Mouse (Mus musculus): ENCODE data around the gene Atp8a1.
"Not testable (repeated sequence)": the region's sequence is repeated elsewhere in the genome, so short reads cannot be mapped to it uniquely, and the experiment has no call there.

The Atp8a1 gene

DNA sequence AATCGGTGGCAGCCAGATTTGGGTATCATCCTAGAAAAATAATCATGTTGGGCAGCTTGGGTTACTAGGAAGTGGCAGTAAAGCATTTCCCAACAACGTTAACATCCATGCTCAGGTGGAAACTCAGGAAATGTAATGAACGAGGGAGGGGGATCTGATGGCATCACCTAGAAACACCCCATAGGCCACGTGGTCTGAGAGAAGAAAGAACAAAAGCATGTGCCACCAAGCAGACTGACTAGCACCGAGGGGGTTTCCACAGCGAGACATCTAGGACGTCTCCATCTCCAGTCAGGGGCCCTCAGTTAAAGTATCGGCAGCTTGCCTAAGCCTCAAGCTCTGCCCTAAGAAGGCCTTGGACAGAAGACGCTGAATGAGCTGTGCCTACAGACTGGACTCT is 21.0 kb downstream of the Atp8a1 start:
- no peak for DNase-seq

DNA sequence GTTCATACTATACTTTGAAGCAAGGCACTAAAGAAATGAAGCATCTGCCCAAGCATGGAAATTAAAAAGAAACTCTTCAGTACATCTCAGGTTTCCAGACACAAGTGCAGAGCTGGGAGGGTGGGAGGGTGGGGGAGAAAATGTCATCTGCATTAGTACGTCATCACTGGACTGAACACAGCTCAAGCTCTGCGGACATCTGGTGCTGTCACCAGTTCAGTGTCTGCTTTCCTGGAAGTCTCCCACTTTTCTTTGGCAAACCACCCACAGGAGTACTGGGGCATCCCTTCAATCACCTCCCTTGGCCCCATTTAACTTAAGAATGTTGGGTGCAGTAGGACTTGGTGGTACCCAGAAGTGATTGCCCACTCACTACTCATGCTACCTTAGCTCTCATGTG is 22.6 kb downstream of the Atp8a1 start:
- no peak for DNase-seq

DNA sequence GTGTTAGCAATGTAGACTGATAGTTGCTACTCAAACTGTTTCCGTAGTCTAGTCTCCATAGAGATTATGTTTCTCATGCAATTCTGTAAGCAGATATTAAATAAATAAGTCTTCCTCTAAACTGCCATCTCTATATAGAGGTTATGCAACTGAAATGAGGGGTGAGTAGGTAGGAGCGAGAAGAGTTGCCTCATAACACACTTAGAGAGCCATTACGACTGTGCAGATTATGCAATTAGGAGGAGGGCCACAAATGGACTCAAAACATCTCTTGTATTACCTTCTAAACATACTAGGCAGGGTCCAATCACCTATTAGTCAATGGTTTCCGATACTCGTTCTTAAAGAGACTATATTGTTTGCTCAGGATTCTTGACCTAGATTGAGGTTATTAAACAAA is 23.5 kb downstream of the Atp8a1 start:
- peak; percentile 39 to 81 for DNase-seq

DNA sequence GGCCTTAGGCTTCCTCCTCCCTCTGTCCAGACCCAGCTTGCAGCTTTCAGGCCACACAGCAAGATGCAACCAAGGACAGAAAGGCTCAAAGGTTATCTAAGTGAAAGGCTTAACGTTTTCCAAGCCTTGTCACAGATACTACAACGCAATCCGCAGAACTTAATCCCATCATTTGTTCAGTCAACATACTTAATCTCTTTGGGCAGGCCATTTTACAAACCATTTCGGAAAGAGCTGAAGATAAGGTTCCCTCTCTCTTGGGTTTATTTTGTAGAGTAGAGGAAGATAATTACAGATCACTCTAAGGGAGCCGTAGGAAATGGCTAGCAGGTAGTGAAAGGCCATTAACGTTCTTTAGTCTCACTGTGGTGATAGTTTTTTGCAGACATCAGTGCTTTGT is 24.6 kb downstream of the Atp8a1 start:
- no peak for DNase-seq

DNA sequence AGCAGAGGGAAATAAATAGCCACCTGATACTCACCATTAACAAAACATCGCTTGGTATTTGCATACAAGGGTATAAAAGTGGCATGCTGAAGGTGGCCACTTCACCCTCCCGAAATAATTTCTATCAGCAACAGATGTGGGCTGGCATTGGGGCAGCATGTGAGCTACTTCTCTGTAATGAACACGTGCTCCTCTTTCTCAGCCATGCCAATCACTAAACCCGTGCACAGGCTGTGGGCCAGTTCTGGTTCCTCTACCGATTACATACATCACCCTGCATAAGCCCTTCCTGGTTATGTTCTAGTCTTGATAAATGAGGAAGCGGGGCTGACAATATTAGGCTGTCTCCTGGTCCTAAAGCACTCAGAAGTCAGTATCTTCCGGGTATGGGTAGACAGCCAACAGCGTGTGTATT is 25.2 kb downstream of the Atp8a1 start:
- DNase-seq: peak; percentile 58 to 69

DNA sequence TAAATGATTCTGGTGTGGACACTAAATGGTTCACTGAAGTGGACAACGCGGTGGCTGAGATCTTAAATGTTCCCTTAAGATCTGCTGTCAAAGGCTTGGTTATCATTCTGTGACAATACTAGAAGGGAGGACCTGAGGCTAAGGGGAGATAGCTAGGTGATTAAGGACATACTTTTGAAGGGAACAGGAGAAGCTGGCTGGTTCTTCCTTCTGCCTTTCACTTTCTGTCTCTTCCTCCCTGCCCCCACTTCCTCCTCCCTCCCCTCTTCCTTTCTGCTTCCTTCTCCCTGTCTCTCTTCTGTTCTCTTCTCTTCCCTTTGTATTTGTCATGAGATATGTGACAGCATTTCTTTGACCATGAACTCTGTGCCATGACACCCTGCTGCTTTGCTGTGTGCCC is 26.0 kb downstream of the Atp8a1 start:
- no peak for DNase-seq

DNA sequence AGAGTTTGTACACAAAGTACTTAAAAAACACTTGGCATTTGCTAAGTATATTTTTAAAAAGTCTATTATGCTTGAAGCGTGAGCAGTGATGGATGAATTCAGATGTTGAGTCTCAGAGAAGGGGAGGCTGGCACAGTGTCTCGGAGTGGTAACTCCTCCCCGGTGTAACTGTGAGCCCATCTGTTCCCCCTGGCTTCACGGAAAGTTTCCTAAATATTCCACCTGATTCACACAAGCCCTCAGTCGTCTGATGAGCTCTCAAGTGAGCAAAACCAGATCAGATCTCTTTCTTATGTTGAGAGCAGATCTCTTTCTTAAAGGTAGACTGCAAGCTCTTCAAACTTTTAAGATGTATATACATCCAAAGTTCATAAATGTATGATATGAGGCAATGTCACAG is 27.8 kb downstream of the Atp8a1 start:
- DNase-seq: no peak

DNA sequence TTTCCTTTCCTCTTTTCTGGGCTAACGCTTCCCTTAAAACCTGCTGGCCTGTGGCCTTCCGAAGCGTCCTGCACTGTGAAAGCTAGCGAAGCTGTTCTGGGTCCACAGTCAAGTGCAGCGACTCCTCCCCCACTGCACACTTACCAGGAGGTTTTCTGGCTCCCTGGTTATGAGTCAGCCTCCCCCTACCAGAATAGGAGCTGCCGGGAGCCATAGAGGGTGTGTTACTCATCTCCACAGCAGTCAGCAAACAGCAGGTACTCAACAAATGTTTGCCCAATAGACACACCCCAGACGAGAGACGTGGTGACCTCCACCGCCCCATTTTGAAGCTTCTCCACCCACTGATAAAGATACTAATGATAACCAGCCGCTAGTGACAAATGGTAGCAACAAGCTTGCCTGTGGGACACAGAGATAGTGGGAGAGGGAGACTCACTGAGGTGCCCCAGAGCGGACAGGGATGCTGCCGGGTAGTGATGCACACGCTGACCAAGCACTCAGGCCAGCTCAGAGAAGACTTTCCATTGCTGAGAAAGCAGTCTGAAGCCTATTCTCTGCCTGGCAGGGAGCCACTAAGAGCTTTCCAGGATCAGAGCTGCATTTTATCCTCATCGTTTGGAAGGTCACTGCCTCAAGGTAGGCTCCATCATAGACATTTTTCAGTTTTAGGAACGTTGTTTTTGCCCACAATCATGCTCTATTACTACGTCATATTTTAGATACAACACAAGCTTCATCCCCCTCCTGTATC is 31.5 kb downstream of the Atp8a1 start:
- peak; percentile 51 to 71 for DNase-seq

DNA sequence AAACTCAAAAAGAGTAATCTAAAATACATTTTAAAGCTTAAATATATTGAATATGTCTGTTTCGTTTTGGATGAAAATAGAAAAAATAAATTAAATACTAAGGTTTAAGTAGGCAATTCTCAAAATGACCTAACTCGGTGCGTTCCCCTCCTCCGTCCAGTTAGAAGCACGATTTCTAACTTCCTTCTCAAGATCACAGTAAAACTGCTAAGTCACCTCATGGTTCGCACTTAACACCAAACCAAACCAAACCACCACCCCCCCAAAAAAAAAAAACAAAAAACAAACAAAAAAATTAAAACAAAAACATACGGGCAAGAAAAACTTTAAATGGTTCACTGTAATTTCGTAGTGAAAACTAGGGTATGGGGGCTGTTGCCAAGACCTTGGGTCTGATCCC is 32.2 kb downstream of the Atp8a1 start:
- not testable (repeated sequence) for DNase-seq

DNA sequence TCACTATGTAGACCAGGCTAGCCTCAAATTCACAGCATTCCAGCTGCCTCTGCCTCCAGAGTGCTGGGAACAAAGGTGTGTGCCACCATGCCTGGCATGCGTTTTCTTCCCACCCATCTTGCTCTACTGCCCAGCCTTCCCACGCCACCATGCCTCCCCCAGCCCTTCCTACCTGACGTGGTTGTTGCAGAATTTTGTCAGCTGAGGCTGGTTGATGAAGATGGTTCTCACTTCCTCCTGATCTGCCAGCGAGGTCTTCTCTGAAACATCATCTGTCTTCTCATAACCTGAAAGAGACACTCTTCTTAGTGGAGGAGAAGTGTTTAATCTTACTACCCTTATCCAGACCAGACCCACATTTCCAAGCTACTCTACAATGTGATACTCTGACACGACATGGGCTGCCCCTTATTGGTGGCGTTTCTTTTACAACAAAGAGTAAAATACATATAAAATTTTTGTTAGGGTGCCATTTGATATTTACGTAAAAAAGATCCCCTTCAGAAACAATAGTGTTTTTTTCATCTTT is 32.7 kb downstream of the Atp8a1 start:
- DNase-seq: no peak

DNA sequence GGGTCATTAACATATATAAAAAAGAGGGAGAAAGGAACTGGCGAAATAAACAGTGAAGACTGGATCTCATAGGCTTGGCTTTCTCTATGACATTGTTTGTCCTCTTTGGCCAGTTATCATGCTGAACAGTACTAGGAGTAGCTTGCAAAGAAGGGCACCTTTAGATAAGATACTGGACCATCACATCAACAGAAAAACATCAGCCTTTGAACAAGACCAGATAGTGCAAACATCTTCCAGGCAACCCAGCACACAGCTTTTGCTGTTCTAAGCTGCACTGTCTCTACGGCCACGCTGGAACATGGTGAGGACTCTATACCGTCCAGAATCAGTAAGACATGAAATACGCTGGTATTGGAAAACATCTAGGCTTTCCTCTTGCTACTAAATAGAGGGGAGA is 33.9 kb downstream of the Atp8a1 start:
- no peak for DNase-seq

DNA sequence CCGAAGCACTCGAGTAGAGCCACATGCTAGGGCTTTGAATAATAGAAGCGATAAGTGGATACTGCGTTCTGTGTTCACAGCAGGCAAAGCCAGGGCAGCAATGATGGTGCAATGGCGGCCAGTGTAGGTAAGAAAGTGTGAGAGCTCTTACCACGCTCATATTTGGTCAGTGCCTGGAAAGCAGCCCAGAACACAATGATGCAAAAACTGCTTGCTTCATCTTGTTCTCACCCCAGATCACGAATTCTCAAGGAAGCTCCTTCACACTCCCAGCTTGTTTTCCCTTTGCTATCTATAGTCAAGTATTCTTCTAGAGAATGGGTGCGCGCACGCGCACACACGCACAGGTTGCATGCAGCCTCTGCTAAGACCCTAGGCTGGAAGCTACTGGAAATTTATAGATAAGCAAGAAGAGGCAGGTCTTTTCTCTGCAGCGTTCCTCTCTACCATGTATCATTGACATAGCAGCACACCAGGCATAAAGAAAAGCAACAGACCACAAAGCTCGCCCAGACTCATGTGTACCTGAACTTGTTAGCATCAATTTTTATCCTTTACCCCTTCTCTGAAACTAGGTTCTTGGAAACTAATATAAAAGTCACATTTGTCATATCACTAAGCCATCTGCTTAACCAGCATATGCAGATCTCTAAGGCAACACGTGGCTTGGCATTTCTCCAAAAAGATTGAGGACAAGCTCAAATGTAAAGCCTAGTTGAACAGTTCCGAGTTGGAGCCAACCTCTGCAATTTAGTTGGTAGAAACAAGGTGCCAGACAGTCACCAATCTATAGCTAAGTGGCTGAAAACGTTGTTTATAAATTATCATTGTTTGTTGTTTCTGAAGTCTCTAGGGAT is 44.8 kb downstream of the Atp8a1 start:
- peak; percentile 85 to 88 for DNase-seq

DNA sequence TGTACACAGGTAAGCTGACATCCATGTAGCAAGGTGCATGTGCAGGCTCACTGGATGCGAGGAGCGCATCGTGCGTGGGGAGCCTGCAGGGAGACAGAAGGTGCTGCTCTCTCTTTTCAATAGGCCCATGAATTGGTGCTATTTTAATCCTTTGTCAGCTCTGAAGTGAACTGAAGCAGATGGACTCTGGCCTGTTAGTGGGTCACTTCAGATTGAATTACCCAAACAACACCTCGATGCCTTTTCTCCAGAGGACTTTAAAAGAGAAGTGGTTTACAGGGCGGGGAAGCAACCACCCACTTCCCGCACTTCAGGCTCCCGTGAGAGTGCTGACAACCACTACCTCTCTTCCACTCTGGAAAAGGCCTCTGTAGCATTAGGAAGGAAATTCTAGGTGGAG is 46.4 kb downstream of the Atp8a1 start:
- peak; percentile 49 to 65 for DNase-seq

DNA sequence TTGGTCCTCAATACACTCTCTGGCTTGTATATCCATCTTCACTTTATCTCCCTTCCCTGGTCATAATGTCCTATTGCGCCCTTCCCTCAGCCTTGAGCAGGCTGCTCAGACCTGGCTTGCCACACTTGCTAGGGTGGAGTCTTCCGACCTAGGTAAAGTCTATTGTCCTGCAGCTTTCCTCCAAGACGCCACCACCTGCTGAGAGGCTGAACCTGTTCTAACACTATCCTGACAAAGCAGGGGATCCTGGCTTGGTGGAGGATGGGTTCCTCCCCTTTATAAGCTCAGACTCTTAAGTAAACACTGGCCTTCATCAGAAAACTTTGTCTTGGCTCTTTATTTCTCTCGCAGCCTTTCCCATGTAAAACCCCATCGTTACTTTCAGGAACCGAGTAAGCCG is 47.4 kb downstream of the Atp8a1 start:
- no peak for DNase-seq

DNA sequence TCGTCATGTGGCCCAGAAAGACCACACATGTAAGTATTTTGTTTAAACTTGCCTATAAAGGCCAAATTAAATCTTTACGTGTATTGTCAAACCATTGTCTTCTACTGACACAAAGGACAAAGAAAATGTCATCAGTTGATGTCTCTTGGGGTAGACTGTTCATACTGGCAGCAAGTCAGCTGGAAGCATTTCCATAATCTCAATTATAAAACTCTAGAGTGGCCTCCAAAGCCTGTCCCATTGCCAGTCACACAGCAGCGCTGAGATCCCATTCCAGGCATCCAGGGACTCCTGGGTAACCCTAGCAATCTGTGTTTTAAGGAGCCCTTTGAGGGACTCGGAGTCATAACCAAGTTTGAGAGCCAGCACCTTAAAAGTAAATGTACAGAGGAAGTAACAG is 48.9 kb downstream of the Atp8a1 start:
- no peak for DNase-seq

DNA sequence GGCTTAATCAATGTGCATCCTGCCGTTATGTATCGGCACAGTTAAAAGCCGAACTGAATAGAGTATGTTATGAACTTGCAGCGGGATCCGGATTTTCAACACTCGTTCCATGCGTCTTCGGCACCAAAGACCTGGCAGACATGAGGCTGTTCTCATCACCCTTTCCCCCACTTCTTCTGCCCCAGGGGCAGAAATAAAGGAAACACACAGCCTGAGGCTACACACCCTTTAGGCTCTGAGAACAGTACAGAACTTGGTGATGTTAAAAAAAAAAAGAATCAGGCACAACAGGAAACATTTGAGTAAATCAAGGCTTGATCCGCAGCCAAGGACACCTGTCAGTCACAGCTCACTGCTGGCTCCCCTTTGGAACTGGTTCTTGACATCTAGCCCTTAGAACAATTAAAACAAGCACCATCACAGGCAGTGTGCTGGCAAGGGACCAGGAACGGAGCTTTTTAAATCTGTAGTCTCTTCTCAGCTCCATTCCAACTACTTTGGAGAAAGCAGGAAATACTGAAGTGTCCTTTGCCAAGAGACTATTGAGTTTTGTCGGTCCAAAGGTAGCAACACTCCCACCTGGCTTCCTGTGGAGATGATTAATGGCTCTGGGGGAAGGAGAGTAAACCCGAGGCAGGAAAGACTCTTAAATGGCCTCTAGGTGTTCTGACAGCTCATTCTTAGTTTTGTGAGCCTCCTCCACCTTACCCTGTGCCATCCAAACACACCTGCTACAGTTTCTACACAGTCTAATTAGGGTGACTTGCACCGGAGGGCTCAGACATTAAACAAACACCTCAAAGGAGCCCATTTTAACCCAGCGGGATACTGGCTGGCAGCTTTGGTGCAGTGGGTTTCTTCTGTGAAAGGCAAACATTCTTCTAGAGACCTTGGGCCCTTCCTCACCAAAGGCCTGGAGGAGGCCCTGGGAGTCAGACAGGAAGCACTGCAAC is 50.0 kb downstream of the Atp8a1 start:
- peak; percentile 60 to 78 for DNase-seq

DNA sequence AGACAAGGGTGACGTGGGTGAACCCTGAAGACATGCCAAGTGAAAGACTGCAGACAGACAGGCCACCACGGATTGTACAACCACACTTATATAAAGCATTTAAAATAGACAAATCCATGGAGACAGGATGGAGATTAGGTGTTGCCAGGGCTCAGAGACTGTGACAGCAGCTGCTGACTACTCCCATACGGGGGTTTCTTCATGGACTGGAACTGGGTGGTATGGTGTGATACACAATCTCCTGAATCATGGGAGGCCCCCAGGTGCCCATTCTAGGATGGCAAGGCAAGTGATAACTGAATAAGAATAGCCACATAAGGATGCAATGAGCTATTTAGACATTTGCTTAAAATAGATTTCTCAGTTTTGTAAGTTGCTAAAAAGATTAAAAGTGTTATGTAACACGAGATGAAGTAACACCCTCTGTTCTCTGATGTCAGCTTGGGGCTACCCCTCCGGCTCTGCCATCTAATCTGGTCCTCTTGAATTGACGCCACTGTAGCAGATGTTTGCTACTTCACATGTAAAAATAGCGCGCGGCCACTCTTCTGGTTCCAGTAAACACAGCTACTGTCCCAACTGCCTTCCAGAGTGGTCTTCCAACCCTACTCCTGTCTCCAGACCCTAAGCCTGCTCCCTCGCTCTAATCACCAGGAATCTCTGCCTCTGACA is 53.0 kb downstream of the Atp8a1 start:
- DNase-seq: no peak

DNA sequence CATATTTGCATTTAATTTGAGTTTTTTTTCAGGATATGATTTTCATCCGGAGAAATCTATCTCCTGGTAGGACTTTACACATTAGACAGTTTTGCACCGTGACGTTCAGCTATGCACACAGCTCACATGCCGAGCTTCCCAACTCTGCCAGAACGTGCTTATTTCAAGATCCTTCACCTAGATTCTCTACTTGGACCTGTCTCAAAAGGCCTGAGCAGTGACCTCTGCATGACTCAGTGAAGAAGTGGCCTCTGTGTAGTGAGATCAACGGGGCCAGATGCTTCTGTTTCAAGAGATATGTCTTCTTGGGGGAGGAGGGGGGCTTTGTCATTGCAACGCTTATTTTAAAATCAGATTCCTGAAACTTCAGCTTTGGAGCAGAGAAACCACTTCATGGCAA is 64.5 kb downstream of the Atp8a1 start:
- DNase-seq: peak in 1 of 2 experiments; percentile 24

DNA sequence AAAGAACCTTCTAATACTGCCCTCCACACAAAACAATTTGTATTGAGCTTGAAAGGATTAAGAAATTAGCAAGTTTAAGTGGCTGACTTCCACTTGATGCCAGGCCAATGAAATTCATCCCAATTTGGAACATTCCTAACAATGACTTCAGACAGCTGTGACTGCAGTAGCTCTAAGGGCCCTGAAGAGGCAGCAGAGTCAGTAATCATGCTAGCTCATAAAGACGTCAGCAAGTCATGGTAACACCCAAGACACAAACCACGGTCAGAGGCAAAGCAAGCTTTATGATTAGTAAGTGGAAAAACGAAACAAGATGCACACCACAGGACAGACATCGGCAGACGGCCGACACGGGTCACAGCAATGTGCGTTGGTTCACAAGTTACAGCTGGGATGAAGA is 69.2 kb downstream of the Atp8a1 start:
- peak in 1 of 2 experiments; percentile 51 for DNase-seq

DNA sequence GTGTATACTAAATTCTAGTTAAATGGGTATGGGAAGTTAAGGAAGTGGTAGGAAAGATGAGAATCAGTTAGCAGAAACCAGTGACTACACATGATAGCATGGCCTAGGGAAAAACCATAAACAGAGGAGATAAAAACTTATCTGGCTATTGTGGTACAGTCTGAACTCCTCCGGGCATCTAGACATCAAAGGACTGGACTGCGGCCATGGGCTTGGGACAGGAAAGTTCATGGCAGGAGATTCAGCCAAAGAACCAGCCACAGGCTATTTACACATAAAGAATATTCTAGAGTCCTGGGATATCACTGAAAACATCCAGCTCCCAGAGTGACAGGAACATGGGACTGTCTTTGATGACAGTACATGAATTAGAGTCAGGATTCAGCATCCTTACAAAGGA is 73.0 kb downstream of the Atp8a1 start:
- DNase-seq: no peak

DNA sequence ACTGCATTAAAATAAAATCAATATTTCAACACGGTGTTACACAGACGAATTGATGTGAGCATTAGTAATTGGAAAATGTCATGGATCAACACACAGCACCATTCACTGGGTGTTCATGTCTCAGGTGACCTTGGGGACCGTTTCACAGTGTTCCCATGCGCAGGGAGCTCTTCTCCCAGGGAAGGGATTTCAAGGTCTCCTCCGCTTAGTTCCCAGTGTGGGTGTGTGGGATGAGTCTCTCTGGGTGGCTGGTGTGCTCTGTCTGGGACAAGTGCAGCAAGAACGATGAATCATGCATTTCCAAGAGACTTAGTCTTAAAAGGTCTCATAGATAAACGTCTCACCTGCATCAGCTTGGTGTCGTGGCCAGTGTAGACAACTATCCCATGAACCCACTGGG is 78.5 kb downstream of the Atp8a1 start:
- DNase-seq: no peak

DNA sequence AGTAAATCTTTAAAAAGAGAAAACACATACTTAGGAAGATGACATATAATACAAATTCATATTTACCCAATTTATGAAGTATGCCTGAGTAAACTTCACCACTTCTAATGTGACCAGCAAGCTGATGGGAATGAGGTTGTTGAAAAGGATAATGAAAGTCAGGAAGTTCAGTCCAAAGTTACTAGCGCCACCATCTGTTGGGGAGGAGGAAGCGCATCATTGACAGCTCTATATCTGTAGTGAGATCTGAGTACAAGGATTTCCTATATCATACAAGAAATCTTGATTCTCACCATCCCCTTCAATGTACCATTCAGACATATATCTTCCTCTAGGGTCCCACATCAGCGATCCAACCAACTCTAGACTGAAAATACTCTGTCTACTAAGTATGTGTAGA is 82.4 kb downstream of the Atp8a1 start:
- no peak for DNase-seq

All from lung, adult 18-20 months (tissue).